Comparison of ENCODE assay signal across 20 mouse cellular contexts in the genomic region with DNA sequence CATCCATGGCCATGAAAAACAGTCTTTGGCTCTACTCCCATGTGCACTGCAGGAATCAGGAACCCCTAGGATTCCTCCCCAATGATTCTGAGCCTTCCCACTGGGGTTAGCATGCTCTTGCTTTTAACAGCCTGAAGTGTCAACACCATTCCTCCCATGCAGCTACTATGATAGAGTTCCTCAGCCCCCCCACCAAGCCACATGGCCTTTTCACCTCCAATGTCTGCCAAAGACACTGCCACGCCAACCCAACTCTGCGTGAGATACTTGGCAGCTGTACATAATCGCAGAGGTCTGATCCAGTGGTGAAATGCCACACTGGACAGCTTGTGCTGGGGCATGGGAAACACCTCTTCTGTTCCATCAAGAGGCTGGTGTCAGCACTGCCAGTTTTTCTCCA.
A peak's percentile ranks its signal among the peaks of the same experiment; 100 is the strongest.
DNase-seq lines count a peak whose midpoint lies in the region; ATAC-seq lines count a peak whose summit lies in the region.
"Had no signal": no experiment of that assay in that cellular context is flagged by ENCODE, and none has a peak within 500 bp of the region (broad histone marks: within the 10 kb centered on the region; RNA-seq: fewer than 3 reads in every experiment).

No protein-coding gene starts in this region.

- no peaks in the 10 kb centered on the region for H3K4me1 ChIP-seq in heart, embryonic 11.5 days (ENCODE audit: control insufficient read depth, insufficient read depth, low read length)
- H3K4me1 ChIP-seq in heart, embryonic 15.5 days (replicated peaks): no peaks in the 10 kb centered on the region
- H3K4me1 ChIP-seq in heart, embryonic 16.5 days (ENCODE audit: control insufficient read depth, insufficient read depth, low read length): no peaks in the 10 kb centered on the region
- H3K4me1 ChIP-seq: embryonic facial prominence, embryonic 13.5 days; forebrain, embryonic 12.5 days; heart, embryonic 13.5 days; hindbrain, embryonic 10.5 days; intestine, embryonic 15.5 days had no signal

- ATAC-seq in heart, embryonic 11.5 days (replicated peaks; ENCODE audit: insufficient number of reproducible peaks, low FRiP score, low TSS enrichment): no peak
- ATAC-seq in heart, embryonic 15.5 days (replicated peaks; ENCODE audit: insufficient number of reproducible peaks, insufficient read depth, low FRiP score, low read depth): peak; percentile 53; the same call in 1 of the 2 replicates
- peak; percentile 72 for ATAC-seq in heart, embryonic 16.5 days (replicated peaks; ENCODE audit: extremely low read depth, insufficient read depth, low FRiP score)
- ATAC-seq: forebrain, embryonic 16.5 days; intestine, embryonic 15.5 days had no signal

- no peak overlapping the region for H3K4me3 ChIP-seq in heart, embryonic 11.5 days (ENCODE audit: low read depth, low read length)
- no peak overlapping the region for H3K4me3 ChIP-seq in heart, embryonic 15.5 days
- H3K4me3 ChIP-seq in heart, embryonic 16.5 days (ENCODE audit: low read length): no peak overlapping the region
- H3K4me3 ChIP-seq: embryonic facial prominence, embryonic 13.5 days; forebrain, embryonic 12.5 days; heart, embryonic 13.5 days; hindbrain, embryonic 10.5 days; intestine, embryonic 15.5 days had no signal

- intact Hi-C loops in heart, postnatal 36 days (cut with DNase I): no loop called here
- intact Hi-C loops in heart, postnatal 10 days (cut with DNase I): no loop called here

- no peaks in the 10 kb centered on the region for H3K27me3 ChIP-seq in heart, embryonic 11.5 days (ENCODE audit: control insufficient read depth, insufficient read depth, low read length)
- no peaks in the 10 kb centered on the region for H3K27me3 ChIP-seq in heart, embryonic 15.5 days
- H3K27me3 ChIP-seq in heart, embryonic 16.5 days (ENCODE audit: control insufficient read depth, insufficient read depth, low read length): no peaks in the 10 kb centered on the region
- H3K27me3 ChIP-seq: heart, embryonic 13.5 days; intestine, embryonic 15.5 days had no signal

- H3K9ac ChIP-seq in heart, embryonic 11.5 days (ENCODE audit: low read depth, low read length): no peak overlapping the region
- no peak overlapping the region for H3K9ac ChIP-seq in heart, embryonic 15.5 days
- H3K9ac ChIP-seq in heart, embryonic 16.5 days (ENCODE audit: low read length): no peak overlapping the region
- H3K9ac ChIP-seq: embryonic facial prominence, embryonic 13.5 days; forebrain, embryonic 12.5 days; heart, embryonic 13.5 days; hindbrain, embryonic 14.5 days; intestine, embryonic 15.5 days had no signal

- no peak overlapping the region for H3K27ac ChIP-seq in heart, embryonic 11.5 days (ENCODE audit: low read depth, low read length)
- no peak overlapping the region for H3K27ac ChIP-seq in heart, embryonic 15.5 days
- no peak overlapping the region for H3K27ac ChIP-seq in heart, embryonic 16.5 days (ENCODE audit: low read length)
- H3K27ac ChIP-seq: embryonic facial prominence, embryonic 13.5 days; forebrain, embryonic 12.5 days; heart, embryonic 13.5 days; hindbrain, embryonic 10.5 days; hindbrain, embryonic 14.5 days; intestine, embryonic 15.5 days had no signal

- 93% methylated on average over 3 of the region's 3 CpGs for WGBS in heart, embryonic 11.5 days (ENCODE audit: insufficient replicate concordance)
- WGBS in heart, embryonic 15.5 days: 55% methylated on average over 3 of the region's 3 CpGs
- WGBS in heart, embryonic 16.5 days: 42% methylated on average over 3 of the region's 3 CpGs

- H3K4me2 ChIP-seq in heart, embryonic 11.5 days: no peak overlapping the region
- H3K4me2 ChIP-seq in heart, embryonic 15.5 days: no peak overlapping the region
- H3K4me2 ChIP-seq in heart, embryonic 16.5 days (ENCODE audit: low read depth, low read length): no peak overlapping the region
- H3K4me2 ChIP-seq: embryonic facial prominence, embryonic 13.5 days; forebrain, embryonic 12.5 days; heart, embryonic 13.5 days; hindbrain, embryonic 14.5 days; intestine, embryonic 15.5 days had no signal

- DNase-seq in heart, adult 11 months: peak; percentile 93
- DNase-seq in heart, postnatal 36 days: no peak
- DNase-seq in heart, postnatal 10 days: peak; percentile 27 to 46
- no peak for DNase-seq in embryo, embryonic 9.5 days (ENCODE audit: extremely low spot score)
- no peak for DNase-seq in neural tube, embryonic 10.5 days (ENCODE audit: extremely low spot score, low spot score)
- DNase-seq: adrenal gland, adult 8-10 months; cerebellum, adult 11-12 months; cerebellum, adult 9-10 months; cerebellum, postnatal 25 days; kidney, adult 18-20 months had no signal

- H3K9me3 ChIP-seq in heart, embryonic 11.5 days (replicated peaks; ENCODE audit: control insufficient read depth, low read length): no peaks in the 10 kb centered on the region
- H3K9me3 ChIP-seq in heart, embryonic 15.5 days (replicated peaks): no peaks in the 10 kb centered on the region
- peaks cover 3% of the 10 kb centered on the region for H3K9me3 ChIP-seq in heart, embryonic 16.5 days (replicated peaks; ENCODE audit: control insufficient read depth, low read length)
- H3K9me3 ChIP-seq: embryonic facial prominence, embryonic 13.5 days; forebrain, embryonic 12.5 days; heart, embryonic 13.5 days; hindbrain, embryonic 10.5 days; intestine, embryonic 15.5 days had no signal

- H3K36me3 ChIP-seq in heart, embryonic 11.5 days (ENCODE audit: control insufficient read depth, insufficient read depth, low read length): no peaks in the 10 kb centered on the region
- no peaks in the 10 kb centered on the region for H3K36me3 ChIP-seq in heart, embryonic 15.5 days
- no peaks in the 10 kb centered on the region for H3K36me3 ChIP-seq in heart, embryonic 16.5 days (ENCODE audit: control insufficient read depth, insufficient read depth)
- H3K36me3 ChIP-seq: embryonic facial prominence, embryonic 13.5 days; forebrain, embryonic 12.5 days; heart, embryonic 13.5 days; hindbrain, embryonic 10.5 days; intestine, embryonic 15.5 days had no signal

Comparison
In these comparisons a context has a peak if more than half of its experiments do, and no peak if none do; other contexts are left out.
1. DNase-seq: peak in heart, adult 11 months (single experiment) and heart, postnatal 10 days (2 of 2); none in heart, postnatal 36 days (0 of 2), embryo, embryonic 9.5 days (single experiment) and neural tube, embryonic 10.5 days (single experiment).